Mouse (Mus musculus) urinary bladder, postnatal 4 days (tissue): ENCODE measurements around the gene Tefm.
A peak's percentile ranks its signal among the peaks of the same experiment; 100 is the strongest.

Source experiments
- DNase-seq, 2 experiments: peaks; one replicate each; pipeline ENCODE4 v3.0.0; 2021 to 2022; ENCODE audit warnings: low spot score in 2 of 2

Tefm gene

DNA sequence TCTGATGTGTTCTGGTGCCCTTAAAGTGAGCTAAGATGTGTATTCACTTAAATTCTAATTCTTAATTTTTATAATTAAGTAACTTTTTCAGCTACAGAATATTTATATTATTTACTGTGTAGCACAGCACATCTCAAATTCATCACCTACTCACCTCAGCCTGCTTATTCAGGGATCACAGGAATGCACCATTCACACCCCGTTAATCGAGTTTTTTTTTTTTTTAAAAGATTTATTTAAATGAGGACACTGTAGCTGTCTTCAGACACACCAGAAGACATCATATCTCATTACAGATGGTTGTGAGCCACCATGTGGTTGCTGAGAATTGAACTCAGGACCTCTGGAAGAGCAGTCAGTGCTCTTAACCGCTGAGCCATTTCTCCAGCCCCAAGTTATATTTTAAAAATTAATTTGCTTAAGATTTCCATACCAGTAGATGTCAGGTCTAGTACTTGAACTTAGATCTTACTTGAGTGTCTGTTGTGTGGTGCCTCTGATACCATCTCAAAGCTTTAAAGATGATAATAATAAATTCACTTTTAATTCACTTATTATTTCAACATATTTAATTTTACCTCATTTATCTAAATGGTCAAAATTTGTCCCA, 51.3 kb downstream of the Tefm start:
- no peak for DNase-seq

DNA sequence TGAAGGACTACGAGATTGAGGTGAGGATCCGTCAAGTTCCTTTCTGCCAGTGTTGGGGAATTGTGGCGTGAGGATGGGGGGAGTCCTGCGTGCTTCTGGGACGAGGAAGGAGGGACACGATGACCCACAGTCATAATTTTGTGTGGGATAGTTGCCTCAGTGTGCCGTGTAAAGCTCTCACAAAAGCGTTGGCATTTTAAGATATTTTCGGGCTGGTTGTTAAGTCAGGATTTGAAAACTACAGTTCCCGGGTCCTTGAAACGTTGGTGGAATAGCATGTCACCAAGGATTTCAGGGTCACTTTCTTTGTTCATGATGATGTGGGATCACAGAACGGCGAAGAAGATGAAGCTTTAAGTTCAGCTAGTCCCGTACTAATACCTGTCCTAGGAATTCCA, 52.2 kb downstream of the Tefm start:
- no peak for DNase-seq

DNA sequence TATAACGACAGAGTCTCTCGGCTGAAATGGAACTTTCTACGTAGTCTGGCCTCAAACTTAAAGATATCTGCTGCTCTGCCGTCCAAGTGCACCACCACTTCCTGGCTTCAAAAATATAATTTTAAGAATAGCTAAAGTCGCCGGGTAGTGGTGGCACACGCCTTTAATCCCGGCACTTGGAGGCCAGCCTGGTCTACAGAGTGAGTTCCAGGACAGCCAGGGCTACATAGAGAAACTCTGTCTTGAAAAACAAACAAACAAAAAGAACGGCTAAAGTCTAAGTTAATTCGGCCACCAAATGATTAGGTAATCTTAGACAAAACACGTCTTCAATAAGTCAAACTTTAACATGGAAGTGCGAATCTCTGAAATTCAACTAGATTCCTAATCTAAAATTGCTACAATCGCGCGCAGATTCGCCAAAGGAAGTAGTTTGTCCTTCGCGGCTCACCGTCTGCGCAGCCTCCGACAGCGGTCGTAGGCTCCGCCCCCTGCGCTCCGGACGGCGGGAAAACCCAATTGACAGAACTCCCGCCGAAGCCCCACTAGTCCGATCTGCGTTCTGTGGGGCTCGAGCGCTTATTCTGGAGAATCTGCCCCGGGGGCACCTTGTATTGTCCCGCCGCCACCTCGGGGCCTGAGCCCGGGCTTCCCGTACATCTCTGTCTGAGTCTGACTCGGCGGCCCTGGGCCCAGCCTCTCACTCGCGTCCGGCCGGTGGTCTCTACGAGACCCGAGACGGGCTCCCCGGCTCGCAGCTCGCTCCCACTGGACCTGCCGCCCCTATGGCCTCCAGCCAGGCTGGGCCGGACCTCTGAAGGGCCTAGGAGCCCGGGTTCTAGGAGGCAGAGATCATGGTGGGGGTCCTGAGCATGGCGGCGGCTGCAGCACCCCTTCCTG, 52.8 kb downstream of the Tefm start, which contains the start of gene Atad5:
Atad5 (plus strand) TSS at position 484 of the 900 bp plus-strand sequence.
- peak; percentile 82 to 92 for DNase-seq

DNA sequence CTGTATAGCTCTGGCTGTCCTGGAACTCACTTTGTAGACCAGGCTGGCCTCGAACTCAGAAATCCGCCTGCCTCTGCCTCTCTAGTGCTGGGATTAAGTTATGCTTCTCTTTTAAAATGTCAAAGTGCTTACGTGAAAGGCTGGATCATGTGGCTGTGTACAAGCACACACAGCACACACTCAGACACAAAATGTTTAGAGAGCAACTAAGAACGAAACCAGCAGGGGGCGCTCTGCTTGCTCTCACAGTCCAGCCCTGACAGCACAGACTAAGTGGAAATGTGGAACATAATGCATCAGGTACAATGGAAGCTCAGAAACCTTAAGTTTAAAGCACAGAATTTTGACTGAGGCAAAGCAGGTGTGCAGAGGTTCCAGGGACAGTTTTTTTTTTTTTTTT, 55.1 kb downstream of the Tefm start:
- DNase-seq: peak; percentile 58 to 81
